Mouse (Mus musculus): Measurements from ENCODE around the gene Gbp4.
"Not testable (repeated sequence)": the region's sequence is repeated elsewhere in the genome, so short reads cannot be mapped to it uniquely, and the experiment has no call there.

Gbp4 gene

GRCm38 (mm10) chr5:105139409-105140088 lies at the start of gene Gbp4, which contains the start of the genes Gbp9 and Gbp8:
Gbp4 (minus strand) TSS chr5:105139586.
Gbp9 (minus strand) TSS chr5:105139539.
Gbp8 (minus strand) TSS chr5:105139540.
- DNase-seq = peak; percentile 53 to 60

GRCm38 (mm10) chr5:105181446-105181845 lies 42.1 kb upstream of the Gbp4 start:
- DNase-seq = no peak

- DNase-seq = no peak
Measured at GRCm38 (mm10) chr5:105156582-105156981, 17.2 kb upstream of the Gbp4 start.

- no peak for DNase-seq
Measured at GRCm38 (mm10) chr5:105154049-105154448, 14.7 kb upstream of the Gbp4 start.

- DNase-seq = not testable (repeated sequence)
Measured at GRCm38 (mm10) chr5:105148062-105148461, 8.7 kb upstream of the Gbp4 start.

- DNase-seq = no peak
Measured at GRCm38 (mm10) chr5:105146447-105146846, 7.1 kb upstream of the Gbp4 start.

- DNase-seq = not testable (repeated sequence)
Measured at GRCm38 (mm10) chr5:105145731-105146130, 6.3 kb upstream of the Gbp4 start.

GRCm38 (mm10) chr5:105140089-105140810 lies 864 bp upstream of the Gbp4 start:
- DNase-seq = not testable (repeated sequence)

- no peak for DNase-seq
Measured at GRCm38 (mm10) chr5:105138906-105139305, 480 bp downstream of the Gbp4 start.

GRCm38 (mm10) chr5:105136706-105137304 lies 2.6 kb downstream of the Gbp4 start:
- not testable (repeated sequence) for DNase-seq

- not testable (repeated sequence) for DNase-seq
Measured at GRCm38 (mm10) chr5:105121731-105122130, 17.7 kb downstream of the Gbp4 start.

GRCm38 (mm10) chr5:105115740-105116139 lies 23.6 kb downstream of the Gbp4 start:
- no peak for DNase-seq

GRCm38 (mm10) chr5:105114696-105115095 lies 24.7 kb downstream of the Gbp4 start:
- peak; percentile 49 to 54 for DNase-seq

GRCm38 (mm10) chr5:105113656-105114055 lies 25.7 kb downstream of the Gbp4 start:
- no peak for DNase-seq

GRCm38 (mm10) chr5:105110271-105110852 lies 29.0 kb downstream of the Gbp4 start:
- DNase-seq = peak; percentile 71 to 77

GRCm38 (mm10) chr5:105109775-105110174 lies 29.6 kb downstream of the Gbp4 start:
- peak; percentile 14 to 29 for DNase-seq

- DNase-seq = not testable (repeated sequence)
Measured at GRCm38 (mm10) chr5:105105689-105106088, 33.7 kb downstream of the Gbp4 start.

GRCm38 (mm10) chr5:105081900-105082299 lies 57.5 kb downstream of the Gbp4 start:
- no peak for DNase-seq

- not testable (repeated sequence) for DNase-seq
Measured at GRCm38 (mm10) chr5:105068356-105068755, 71.0 kb downstream of the Gbp4 start.

Measured in spleen, adult 18-20 months (tissue).